Mouse (Mus musculus): ENCODE data around the gene Tpra1. TPM values are rescaled to one million over a fixed set of nuclear protein-coding genes. Genes with fewer than 3 reads are reported as not detected.

The Tpra1 gene
- polyA plus RNA-seq, 1 experiment from 2014 or later, result 65.1 TPM

GRCm38 (mm10) chr6:88899628-88900027, 2.4 kb upstream of the Tpra1 start:
- no peak overlapping the region for H3K4me3 ChIP-seq (replicated peaks; ENCODE audit: low read length)
- 88% methylated on average over 2 of the region's 2 CpGs for WGBS
- no peaks in the 10 kb centered on the region for H3K9me3 ChIP-seq (replicated peaks; ENCODE audit: control insufficient read depth, low read length)
- no peaks in the 10 kb centered on the region; the same call in 1 of the 2 replicates for H3K36me3 ChIP-seq (ENCODE audit: control insufficient read depth, insufficient read depth, low read length)
- H3K4me1 ChIP-seq (ENCODE audit: control insufficient read depth, insufficient read depth, low read length), result peaks cover 37% of the 10 kb centered on the region
- no peak for ATAC-seq (ENCODE audit: insufficient read depth, low FRiP score)
- H3K27me3 ChIP-seq (ENCODE audit: control insufficient read depth, insufficient read depth, low read length), result no peaks in the 10 kb centered on the region
- H3K4me2 ChIP-seq (ENCODE audit: low read depth, low read length), result no peak overlapping the region
- H3K9ac ChIP-seq (ENCODE audit: low read length), result no peak overlapping the region
- H3K27ac ChIP-seq (ENCODE audit: low read length), result no peak overlapping the region

GRCm38 (mm10) chr6:88901471-88901870, 580 bp upstream of the Tpra1 start:
- Histone ChIP-seq H3K9me3 (replicated peaks; ENCODE audit: control insufficient read depth, low read length) (no peaks in the 10 kb centered on the region), H3K4me2 (ENCODE audit: low read depth, low read length) (peak overlapping the region; percentile 98), H3K4me1 (ENCODE audit: control insufficient read depth, insufficient read depth, low read length) (peaks cover 38% of the 10 kb centered on the region), H3K27me3 (ENCODE audit: control insufficient read depth, insufficient read depth, low read length) (no peaks in the 10 kb centered on the region), H3K36me3 (ENCODE audit: control insufficient read depth, insufficient read depth, low read length) (no peaks in the 10 kb centered on the region), H3K4me3 (replicated peaks; ENCODE audit: low read length) (peak overlapping the region; percentile 79), H3K9ac (ENCODE audit: low read length) (peak overlapping the region; percentile 86), H3K27ac (ENCODE audit: low read length) (peak overlapping the region; percentile 88)
- WGBS, result 2% methylated on average over 5 of the region's 5 CpGs
- ATAC-seq (ENCODE audit: insufficient read depth, low FRiP score), result no peak

GRCm38 (mm10) chr6:88903708-88904107, 1.7 kb downstream of the Tpra1 start:
- ATAC-seq (ENCODE audit: insufficient read depth, low FRiP score), result no peak
- H3K36me3 ChIP-seq (ENCODE audit: control insufficient read depth, insufficient read depth, low read length), result no peaks in the 10 kb centered on the region
- H3K9me3 ChIP-seq (replicated peaks; ENCODE audit: control insufficient read depth, low read length), result no peaks in the 10 kb centered on the region
- H3K4me1 ChIP-seq (ENCODE audit: control insufficient read depth, insufficient read depth, low read length), result peaks cover 35% of the 10 kb centered on the region
- H3K4me3 ChIP-seq (replicated peaks; ENCODE audit: low read length), result peak overlapping the region; percentile 79
- H3K27me3 ChIP-seq (ENCODE audit: control insufficient read depth, insufficient read depth, low read length), result no peaks in the 10 kb centered on the region
- 62% methylated on average over 5 of the region's 5 CpGs for WGBS
- H3K27ac ChIP-seq (ENCODE audit: low read length), result no peak overlapping the region
- peak overlapping the region; percentile 98 for H3K4me2 ChIP-seq (ENCODE audit: low read depth, low read length)
- H3K9ac ChIP-seq (ENCODE audit: low read length), result peak overlapping the region; percentile 93

GRCm38 (mm10) chr6:88904456-88904974, 2.5 kb downstream of the Tpra1 start:
- no peaks in the 10 kb centered on the region for H3K27me3 ChIP-seq (ENCODE audit: control insufficient read depth, insufficient read depth, low read length)
- H3K4me1 ChIP-seq (ENCODE audit: control insufficient read depth, insufficient read depth, low read length), result peaks cover 30% of the 10 kb centered on the region
- no peak overlapping the region for H3K9ac ChIP-seq (ENCODE audit: low read length)
- ATAC-seq (ENCODE audit: insufficient read depth, low FRiP score), result no peak
- 0 out of 2 replicates have a peak, but pooled peaks cover under 1% of the 10 kb centered on the region for H3K36me3 ChIP-seq (ENCODE audit: control insufficient read depth, insufficient read depth, low read length)
- no peak overlapping the region for H3K4me2 ChIP-seq (ENCODE audit: low read depth, low read length)
- no peak overlapping the region for H3K4me3 ChIP-seq (replicated peaks; ENCODE audit: low read length)
- no peaks in the 10 kb centered on the region for H3K9me3 ChIP-seq (replicated peaks; ENCODE audit: control insufficient read depth, low read length)
- H3K27ac ChIP-seq (ENCODE audit: low read length), result no peak overlapping the region
- 82% methylated on average over 4 of the region's 4 CpGs for WGBS

- H3K9ac ChIP-seq (ENCODE audit: low read length), result no peak overlapping the region
- H3K9me3 ChIP-seq (replicated peaks; ENCODE audit: control insufficient read depth, low read length), result no peaks in the 10 kb centered on the region
- no peak overlapping the region for H3K27ac ChIP-seq (ENCODE audit: low read length)
- H3K4me2 ChIP-seq (ENCODE audit: low read depth, low read length), result no peak overlapping the region
- H3K4me1 ChIP-seq (ENCODE audit: control insufficient read depth, insufficient read depth, low read length), result peaks cover 30% of the 10 kb centered on the region
- no peak overlapping the region for H3K4me3 ChIP-seq (replicated peaks; ENCODE audit: low read length)
- no peaks in the 10 kb centered on the region for H3K27me3 ChIP-seq (ENCODE audit: control insufficient read depth, insufficient read depth, low read length)
- H3K36me3 ChIP-seq (ENCODE audit: control insufficient read depth, insufficient read depth, low read length), result peaks cover 5% of the 10 kb centered on the region; the same call in 1 of the 2 replicates
- WGBS, result 85% methylated on average over 7 of the region's 7 CpGs
- ATAC-seq (ENCODE audit: insufficient read depth, low FRiP score), result no peak
These were observed 3.0 kb downstream of the Tpra1 start for GRCm38 (mm10) chr6:88905042-88905441.

- no peak overlapping the region for H3K4me3 ChIP-seq (replicated peaks; ENCODE audit: low read length)
- peak overlapping the region; percentile 10; the same call in 1 of the 2 replicates for H3K9ac ChIP-seq (ENCODE audit: low read length)
- H3K27me3 ChIP-seq (ENCODE audit: control insufficient read depth, insufficient read depth, low read length), result no peaks in the 10 kb centered on the region
- WGBS, result 18% methylated on average over 16 of the region's 16 CpGs
- H3K4me1 ChIP-seq (ENCODE audit: control insufficient read depth, insufficient read depth, low read length), result peaks cover 25% of the 10 kb centered on the region
- H3K4me2 ChIP-seq (ENCODE audit: low read depth, low read length), result peak overlapping the region; percentile 30; the same call in 1 of the 2 replicates
- peaks cover 9% of the 10 kb centered on the region; the same call in 1 of the 2 replicates for H3K36me3 ChIP-seq (ENCODE audit: control insufficient read depth, insufficient read depth, low read length)
- no peak overlapping the region for H3K27ac ChIP-seq (ENCODE audit: low read length)
- ATAC-seq (ENCODE audit: insufficient read depth, low FRiP score), result peak; percentile 17
- no peaks in the 10 kb centered on the region for H3K9me3 ChIP-seq (replicated peaks; ENCODE audit: control insufficient read depth, low read length)
These were observed 4.5 kb downstream of the Tpra1 start for GRCm38 (mm10) chr6:88906369-88907108.

- 90% methylated on average over 6 of the region's 6 CpGs for WGBS
- H3K9ac ChIP-seq (ENCODE audit: low read length), result no peak overlapping the region
- no peaks in the 10 kb centered on the region for H3K27me3 ChIP-seq (ENCODE audit: control insufficient read depth, insufficient read depth, low read length)
- H3K36me3 ChIP-seq (ENCODE audit: control insufficient read depth, insufficient read depth, low read length), result peaks cover 12% of the 10 kb centered on the region; the same call in 1 of the 2 replicates
- ATAC-seq (ENCODE audit: insufficient read depth, low FRiP score), result no peak
- no peak overlapping the region for H3K27ac ChIP-seq (ENCODE audit: low read length)
- no peaks in the 10 kb centered on the region for H3K9me3 ChIP-seq (replicated peaks; ENCODE audit: control insufficient read depth, low read length)
- H3K4me1 ChIP-seq (ENCODE audit: control insufficient read depth, insufficient read depth, low read length), result peaks cover 11% of the 10 kb centered on the region
- H3K4me2 ChIP-seq (ENCODE audit: low read depth, low read length), result no peak overlapping the region
- H3K4me3 ChIP-seq (replicated peaks; ENCODE audit: low read length), result no peak overlapping the region
These were observed 7.1 kb downstream of the Tpra1 start for GRCm38 (mm10) chr6:88909151-88909550.

GRCm38 (mm10) chr6:88913022-88913421, 11.0 kb downstream of the Tpra1 start:
- peaks cover 12% of the 10 kb centered on the region; the same call in 1 of the 2 replicates for H3K36me3 ChIP-seq (ENCODE audit: control insufficient read depth, insufficient read depth, low read length)
- no peak overlapping the region for H3K4me3 ChIP-seq (replicated peaks; ENCODE audit: low read length)
- no peaks in the 10 kb centered on the region for H3K27me3 ChIP-seq (ENCODE audit: control insufficient read depth, insufficient read depth, low read length)
- ATAC-seq (ENCODE audit: insufficient read depth, low FRiP score), result no peak
- H3K4me2 ChIP-seq (ENCODE audit: low read depth, low read length), result no peak overlapping the region
- H3K27ac ChIP-seq (ENCODE audit: low read length), result no peak overlapping the region
- 79% methylated on average over 4 of the region's 4 CpGs for WGBS
- H3K9ac ChIP-seq (ENCODE audit: low read length), result no peak overlapping the region
- H3K9me3 ChIP-seq (replicated peaks; ENCODE audit: control insufficient read depth, low read length), result no peaks in the 10 kb centered on the region
- H3K4me1 ChIP-seq (ENCODE audit: control insufficient read depth, insufficient read depth, low read length), result no peaks in the 10 kb centered on the region

- H3K9me3 ChIP-seq (replicated peaks; ENCODE audit: control insufficient read depth, low read length), result no peaks in the 10 kb centered on the region
- ATAC-seq (ENCODE audit: insufficient read depth, low FRiP score), result no peak
- H3K27ac ChIP-seq (ENCODE audit: low read length), result no peak overlapping the region
- no peak overlapping the region for H3K4me2 ChIP-seq (ENCODE audit: low read depth, low read length)
- no peak overlapping the region for H3K9ac ChIP-seq (ENCODE audit: low read length)
- no peaks in the 10 kb centered on the region for H3K4me1 ChIP-seq (ENCODE audit: control insufficient read depth, insufficient read depth, low read length)
- no peaks in the 10 kb centered on the region for H3K27me3 ChIP-seq (ENCODE audit: control insufficient read depth, insufficient read depth, low read length)
- no peak overlapping the region for H3K4me3 ChIP-seq (replicated peaks; ENCODE audit: low read length)
- peaks cover 12% of the 10 kb centered on the region; the same call in 1 of the 2 replicates for H3K36me3 ChIP-seq (ENCODE audit: control insufficient read depth, insufficient read depth, low read length)
These were observed 11.4 kb downstream of the Tpra1 start for GRCm38 (mm10) chr6:88913440-88913839.
